Mouse (Mus musculus) urinary bladder, adult 18-20 months (tissue): Measurements from ENCODE around the gene 1810010D01Rik.

Experiments used
- DNase-seq, 2 experiments: peaks; one replicate each; pipeline ENCODE4 v3.0.0; 2022; ENCODE audit warnings: low spot score in 2 of 2, mixed read lengths in 2 of 2

The 1810010D01Rik gene

GRCm38 (mm10) chr7:145211680-145212659 lies 4.1 kb upstream of the 1810010D01Rik start:
- no peak for DNase-seq

- DNase-seq, result no peak
Observed at GRCm38 (mm10) chr7:145210477-145211070, 2.7 kb upstream of the 1810010D01Rik start.

GRCm38 (mm10) chr7:145206801-145207200 lies 1.1 kb downstream of the 1810010D01Rik start:
- DNase-seq, result no peak

DNA sequence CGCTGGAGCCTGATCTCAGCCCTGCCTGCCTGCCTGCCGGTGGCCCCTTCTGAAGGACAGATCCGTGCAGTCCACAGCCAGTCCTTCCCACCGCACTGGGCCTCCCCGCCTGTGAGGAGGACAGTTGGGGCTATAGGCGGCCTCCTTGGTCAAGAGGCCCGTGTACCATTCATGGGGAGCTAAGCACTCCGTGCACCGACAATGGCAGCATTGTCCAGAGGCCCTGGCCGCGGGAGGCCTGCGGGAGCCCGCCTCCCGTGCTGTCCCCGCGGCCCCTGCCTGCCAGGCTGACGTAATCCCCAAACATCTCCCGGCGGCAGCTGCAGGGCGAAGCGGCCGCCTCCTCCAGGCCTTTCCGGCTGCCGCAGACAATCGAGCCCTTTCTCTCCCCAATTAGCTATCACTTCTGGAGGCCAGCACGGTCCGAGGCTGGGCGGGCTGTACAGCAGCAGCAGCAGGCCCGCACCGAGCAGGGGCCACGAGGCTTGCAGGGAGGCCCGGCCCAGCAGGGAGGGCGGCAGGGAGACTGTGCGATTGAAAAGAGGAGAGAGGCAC lies 1.8 kb downstream of the 1810010D01Rik start:
- peak; percentile 49 to 52 for DNase-seq

- DNase-seq, result no peak
Observed at GRCm38 (mm10) chr7:145205363-145205902, 2.5 kb downstream of the 1810010D01Rik start.

- no peak for DNase-seq
Observed at GRCm38 (mm10) chr7:145199711-145200110, 8.2 kb downstream of the 1810010D01Rik start.

DNA sequence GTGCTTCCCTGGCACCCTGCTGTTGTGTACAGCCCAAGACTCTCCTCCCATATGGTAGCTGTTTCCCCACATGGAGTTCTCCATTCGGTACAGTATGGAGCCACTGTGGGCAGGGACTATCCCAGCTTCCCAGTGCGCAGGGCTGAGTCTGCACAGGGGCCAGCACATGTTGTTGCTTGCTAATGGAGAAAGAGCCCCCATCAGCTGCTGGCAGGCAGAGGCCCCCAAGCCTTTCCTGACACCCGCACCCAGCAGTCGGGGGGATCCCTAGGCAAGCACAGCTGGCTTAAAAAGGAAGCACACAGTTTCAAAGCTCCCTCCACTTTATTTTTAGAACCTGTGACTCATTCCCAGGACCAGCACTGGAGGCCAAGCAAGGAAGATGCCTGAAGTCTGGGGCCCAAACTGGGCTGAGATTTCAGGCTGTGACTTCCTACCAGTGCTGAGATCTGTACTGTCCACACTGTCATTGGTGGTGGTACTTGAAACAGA lies 9.7 kb downstream of the 1810010D01Rik start:
- no peak for DNase-seq

DNA sequence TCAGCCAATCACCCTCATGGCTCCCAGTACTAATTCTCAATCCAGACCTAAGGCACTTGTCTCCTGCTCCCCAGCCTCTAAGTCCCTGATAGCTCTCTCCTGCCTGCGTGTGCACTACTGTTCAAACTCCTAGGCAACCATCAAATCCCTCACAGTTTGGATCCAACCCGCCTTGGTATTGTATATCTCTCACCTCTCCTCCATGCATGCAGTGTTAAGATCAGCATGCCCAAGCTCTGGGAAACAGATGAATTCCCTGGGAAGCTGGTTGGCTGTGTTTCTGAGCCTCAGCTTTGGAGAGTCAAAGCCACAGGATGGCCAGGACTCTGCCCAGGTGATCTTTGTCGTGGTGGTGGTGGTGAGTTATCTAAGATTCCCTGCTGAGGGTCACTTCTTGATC lies 10.2 kb downstream of the 1810010D01Rik start:
- no peak for DNase-seq

GRCm38 (mm10) chr7:145197042-145197441 lies 10.9 kb downstream of the 1810010D01Rik start:
- peak in 1 of 2 experiments; percentile 40 for DNase-seq

GRCm38 (mm10) chr7:145196340-145196739 lies 11.6 kb downstream of the 1810010D01Rik start:
- DNase-seq, result no peak

DNA sequence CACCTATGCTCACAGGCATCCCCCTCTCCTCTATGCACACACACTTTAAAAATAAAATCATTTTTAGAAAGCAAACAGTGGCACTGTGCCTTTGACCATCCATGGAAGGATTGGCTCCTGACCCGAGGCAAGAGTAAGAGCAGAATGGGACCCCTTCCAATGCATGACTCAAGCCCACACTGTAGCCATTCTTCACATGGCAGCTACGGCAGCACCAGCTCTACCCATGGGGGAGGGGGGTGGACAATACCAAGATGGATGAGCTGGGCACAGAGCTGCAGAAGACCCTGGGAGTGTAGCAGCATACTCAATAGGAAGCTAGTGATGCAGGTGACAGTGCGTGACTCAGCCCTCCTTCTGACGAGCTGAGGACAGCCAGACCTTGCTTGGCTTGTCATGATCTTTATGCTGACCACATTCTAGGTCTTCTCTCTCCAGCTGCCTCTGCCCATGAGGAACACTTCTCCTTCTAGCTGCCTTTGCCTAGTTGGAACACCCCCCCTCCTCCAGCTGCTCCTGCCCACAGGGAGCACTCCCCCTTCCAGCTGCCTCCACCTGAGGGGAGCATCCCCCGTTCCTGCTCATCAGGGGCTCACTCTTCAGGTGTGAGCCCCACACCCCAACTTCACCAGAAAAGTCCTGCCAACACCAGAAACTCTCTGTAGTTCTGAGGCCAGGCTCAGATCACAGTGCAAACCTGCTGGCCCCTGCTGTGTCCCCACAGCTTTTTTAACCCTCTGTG lies 12.6 kb downstream of the 1810010D01Rik start:
- no peak for DNase-seq

- no peak for DNase-seq
Observed at GRCm38 (mm10) chr7:145194455-145195161, 13.3 kb downstream of the 1810010D01Rik start.

GRCm38 (mm10) chr7:145192836-145193235 lies 15.1 kb downstream of the 1810010D01Rik start:
- no peak for DNase-seq

GRCm38 (mm10) chr7:145190520-145190919 lies 17.4 kb downstream of the 1810010D01Rik start:
- no peak for DNase-seq

DNA sequence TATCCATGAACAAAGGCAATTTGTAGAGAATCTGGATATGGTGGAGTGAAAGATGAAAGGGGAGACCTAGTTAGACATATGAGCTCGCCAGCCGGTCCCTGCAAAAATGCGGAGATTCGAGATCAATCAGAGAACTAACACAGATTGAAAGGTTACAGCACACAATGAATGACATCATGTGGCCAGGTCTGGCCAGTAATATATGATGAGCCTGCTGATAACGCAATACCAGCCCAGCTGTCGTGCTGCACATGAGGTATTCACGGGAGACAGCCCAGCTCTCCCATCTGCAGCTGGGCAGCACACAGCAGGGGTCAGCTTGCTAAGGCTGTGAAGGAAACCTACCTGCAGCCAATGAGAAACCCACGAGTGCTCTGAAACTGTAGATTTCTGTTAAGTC lies 18.6 kb downstream of the 1810010D01Rik start:
- DNase-seq, result no peak

- DNase-seq, result no peak
Observed at GRCm38 (mm10) chr7:145187802-145188201, 20.1 kb downstream of the 1810010D01Rik start.

DNA sequence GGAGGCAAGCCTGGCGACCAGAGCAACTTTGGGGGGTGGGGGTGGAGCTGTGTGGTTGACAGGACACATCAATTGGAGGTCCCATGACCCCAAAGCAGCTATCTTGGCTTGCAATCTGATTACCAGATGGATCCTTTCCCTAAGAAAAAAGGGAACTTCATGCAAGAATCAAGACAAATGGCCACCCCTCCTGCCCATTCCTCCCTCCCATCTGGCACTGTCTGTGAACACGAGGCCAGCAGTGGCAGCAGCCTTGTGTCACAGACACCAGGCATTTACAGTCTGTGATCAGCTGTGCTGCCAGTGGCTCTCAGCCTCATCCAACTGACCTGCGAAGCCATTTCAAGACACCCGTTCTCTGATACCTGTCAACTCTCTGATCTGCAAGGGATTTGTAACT lies 25.5 kb downstream of the 1810010D01Rik start:
- DNase-seq, result no peak

- DNase-seq, result no peak
Observed at GRCm38 (mm10) chr7:145181376-145182034, 26.4 kb downstream of the 1810010D01Rik start.

DNA sequence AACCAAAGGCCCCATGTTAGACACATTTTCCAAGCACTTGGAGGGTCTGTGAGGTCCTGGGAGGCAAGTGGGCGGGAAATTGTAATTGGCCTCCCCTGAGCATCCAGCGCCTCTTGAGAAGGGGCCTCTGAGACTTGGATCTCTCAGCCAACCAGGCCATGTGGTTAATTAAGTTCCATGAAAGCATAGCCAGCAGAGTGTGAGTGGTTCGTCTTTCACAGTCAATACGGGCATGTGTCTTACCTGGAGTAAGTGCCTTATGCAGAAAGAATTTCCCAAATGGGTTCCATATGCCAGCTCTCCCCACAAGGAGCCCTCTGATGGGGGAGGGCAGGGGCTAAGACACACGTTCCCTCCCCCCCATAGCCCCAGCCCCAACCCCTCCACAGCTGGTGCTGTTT lies 28.2 kb downstream of the 1810010D01Rik start:
- no peak for DNase-seq
